Mouse (Mus musculus): ENCODE measurements around the gene Ckap5. TPM values are rescaled to one million over a fixed set of nuclear protein-coding genes. Genes with fewer than 3 reads are reported as not detected.

Gene Ckap5
- polyA plus RNA-seq, 1 experiment from 2014 or later, result 101 TPM

GRCm38 (mm10) chr2:91498093-91498719 lies 28.4 kb upstream of the Ckap5 start:
- no peaks in the 10 kb centered on the region for H3K36me3 ChIP-seq (ENCODE audit: control insufficient read depth, insufficient read depth, low read length)
- no peak overlapping the region for H3K4me3 ChIP-seq (ENCODE audit: low read length)
- H3K9ac ChIP-seq (ENCODE audit: low read depth, low read length), result no peak overlapping the region
- no peak overlapping the region for H3K27ac ChIP-seq (ENCODE audit: low read depth, low read length)
- WGBS, result 98% methylated on average over 8 of the region's 8 CpGs
- no peaks in the 10 kb centered on the region for H3K9me3 ChIP-seq (ENCODE audit: control insufficient read depth, low read length)
- H3K4me2 ChIP-seq (ENCODE audit: low read length), result no peak overlapping the region
- ATAC-seq, result no peak
- H3K27me3 ChIP-seq (replicated peaks; ENCODE audit: control insufficient read depth, insufficient read depth, low read length), result no peaks in the 10 kb centered on the region
- H3K4me1 ChIP-seq (ENCODE audit: control insufficient read depth, insufficient read depth, low read depth, low read length), result no peaks in the 10 kb centered on the region

- Histone ChIP-seq H3K36me3 (ENCODE audit: control insufficient read depth, insufficient read depth, low read length) (no peaks in the 10 kb centered on the region), H3K27ac (ENCODE audit: low read depth, low read length) (no peak overlapping the region), H3K27me3 (replicated peaks; ENCODE audit: control insufficient read depth, insufficient read depth, low read length) (no peaks in the 10 kb centered on the region), H3K9ac (ENCODE audit: low read depth, low read length) (no peak overlapping the region), H3K9me3 (ENCODE audit: control insufficient read depth, low read length) (no peaks in the 10 kb centered on the region), H3K4me2 (ENCODE audit: low read length) (no peak overlapping the region), H3K4me1 (ENCODE audit: control insufficient read depth, insufficient read depth, low read depth, low read length) (no peaks in the 10 kb centered on the region), H3K4me3 (ENCODE audit: low read length) (no peak overlapping the region)
- no peak for ATAC-seq
- WGBS, result 93% methylated on average over 8 of the region's 8 CpGs
These were observed 18.5 kb upstream of the Ckap5 start for GRCm38 (mm10) chr2:91508076-91508475.

- no peak overlapping the region for H3K9ac ChIP-seq (ENCODE audit: low read depth, low read length)
- no peak overlapping the region for H3K27ac ChIP-seq (ENCODE audit: low read depth, low read length)
- H3K9me3 ChIP-seq (ENCODE audit: control insufficient read depth, low read length), result no peaks in the 10 kb centered on the region
- H3K36me3 ChIP-seq (ENCODE audit: control insufficient read depth, insufficient read depth, low read length), result no peaks in the 10 kb centered on the region
- 9% methylated on average over 2 of the region's 2 CpGs for WGBS
- H3K4me1 ChIP-seq (ENCODE audit: control insufficient read depth, insufficient read depth, low read depth, low read length), result no peaks in the 10 kb centered on the region
- no peaks in the 10 kb centered on the region for H3K27me3 ChIP-seq (replicated peaks; ENCODE audit: control insufficient read depth, insufficient read depth, low read length)
- H3K4me2 ChIP-seq (ENCODE audit: low read length), result no peak overlapping the region
- no peak for ATAC-seq
- no peak overlapping the region for H3K4me3 ChIP-seq (ENCODE audit: low read length)
These were observed 9.4 kb upstream of the Ckap5 start for GRCm38 (mm10) chr2:91517186-91517585.

GRCm38 (mm10) chr2:91527147-91527486 lies 555 bp downstream of the Ckap5 start:
- Histone ChIP-seq H3K9me3 (ENCODE audit: control insufficient read depth, low read length) (no peaks in the 10 kb centered on the region), H3K4me2 (ENCODE audit: low read length) (peak overlapping the region; percentile 57), H3K27me3 (replicated peaks; ENCODE audit: control insufficient read depth, insufficient read depth, low read length) (no peaks in the 10 kb centered on the region), H3K36me3 (ENCODE audit: control insufficient read depth, insufficient read depth, low read length) (no peaks in the 10 kb centered on the region), H3K9ac (ENCODE audit: low read depth, low read length) (peak overlapping the region; percentile 88), H3K4me1 (ENCODE audit: control insufficient read depth, insufficient read depth, low read depth, low read length) (peaks cover 4% of the 10 kb centered on the region; the same call in 1 of the 2 replicates), H3K27ac (ENCODE audit: low read depth, low read length) (peak overlapping the region; percentile 82), H3K4me3 (ENCODE audit: low read length) (peak overlapping the region; percentile 81)
- ATAC-seq, result no peak; the same call in none of the 2 replicates
- under 1% methylated on average over 15 of the region's 15 CpGs for WGBS

GRCm38 (mm10) chr2:91537588-91538205 lies 11.1 kb downstream of the Ckap5 start:
- no peaks in the 10 kb centered on the region; the same call in 1 of the 2 replicates for H3K36me3 ChIP-seq (ENCODE audit: control insufficient read depth, insufficient read depth, low read length)
- H3K4me2 ChIP-seq (ENCODE audit: low read length), result peak overlapping the region; percentile 60
- 2% methylated on average over 17 of the region's 17 CpGs for WGBS
- peaks cover 10% of the 10 kb centered on the region for H3K4me1 ChIP-seq (ENCODE audit: control insufficient read depth, insufficient read depth, low read depth, low read length)
- peak; percentile 86 for ATAC-seq
- H3K27ac ChIP-seq (ENCODE audit: low read depth, low read length), result 0 out of 2 replicates have a peak overlapping the region, but pooled peaks have one; percentile 9
- peak overlapping the region; percentile 33 for H3K9ac ChIP-seq (ENCODE audit: low read depth, low read length)
- peak overlapping the region; percentile 37 for H3K4me3 ChIP-seq (ENCODE audit: low read length)
- no peaks in the 10 kb centered on the region for H3K9me3 ChIP-seq (ENCODE audit: control insufficient read depth, low read length)
- H3K27me3 ChIP-seq (replicated peaks; ENCODE audit: control insufficient read depth, insufficient read depth, low read length), result no peaks in the 10 kb centered on the region

GRCm38 (mm10) chr2:91568125-91568524 lies 41.6 kb downstream of the Ckap5 start:
- Histone ChIP-seq H3K4me1 (ENCODE audit: control insufficient read depth, insufficient read depth, low read depth, low read length) (no peaks in the 10 kb centered on the region), H3K9me3 (ENCODE audit: control insufficient read depth, low read length) (no peaks in the 10 kb centered on the region), H3K9ac (ENCODE audit: low read depth, low read length) (no peak overlapping the region), H3K4me2 (ENCODE audit: low read length) (no peak overlapping the region), H3K27ac (ENCODE audit: low read depth, low read length) (no peak overlapping the region), H3K36me3 (ENCODE audit: control insufficient read depth, insufficient read depth, low read length) (peaks cover 30% of the 10 kb centered on the region), H3K4me3 (ENCODE audit: low read length) (no peak overlapping the region), H3K27me3 (replicated peaks; ENCODE audit: control insufficient read depth, insufficient read depth, low read length) (no peaks in the 10 kb centered on the region)
- ATAC-seq, result no peak
- WGBS, result 96% methylated on average over 2 of the region's 2 CpGs

GRCm38 (mm10) chr2:91580894-91581293 lies 54.3 kb downstream of the Ckap5 start:
- no peak overlapping the region for H3K9ac ChIP-seq (ENCODE audit: low read depth, low read length)
- ATAC-seq, result peak; percentile 64
- H3K4me1 ChIP-seq (ENCODE audit: control insufficient read depth, insufficient read depth, low read depth, low read length), result no peaks in the 10 kb centered on the region
- no peak overlapping the region for H3K4me2 ChIP-seq (ENCODE audit: low read length)
- H3K9me3 ChIP-seq (ENCODE audit: control insufficient read depth, low read length), result no peaks in the 10 kb centered on the region
- H3K36me3 ChIP-seq (ENCODE audit: control insufficient read depth, insufficient read depth, low read length), result peaks cover 28% of the 10 kb centered on the region
- H3K4me3 ChIP-seq (ENCODE audit: low read length), result no peak overlapping the region
- 72% methylated on average over 1 of the region's 1 CpGs for WGBS
- no peak overlapping the region for H3K27ac ChIP-seq (ENCODE audit: low read depth, low read length)
- H3K27me3 ChIP-seq (replicated peaks; ENCODE audit: control insufficient read depth, insufficient read depth, low read length), result no peaks in the 10 kb centered on the region

- H3K4me3 ChIP-seq (ENCODE audit: low read length), result no peak overlapping the region
- no peak overlapping the region for H3K9ac ChIP-seq (ENCODE audit: low read depth, low read length)
- 91% methylated on average over 1 of the region's 1 CpGs for WGBS
- no peak overlapping the region for H3K27ac ChIP-seq (ENCODE audit: low read depth, low read length)
- no peak for ATAC-seq
- H3K27me3 ChIP-seq (replicated peaks; ENCODE audit: control insufficient read depth, insufficient read depth, low read length), result no peaks in the 10 kb centered on the region
- peaks cover 28% of the 10 kb centered on the region for H3K36me3 ChIP-seq (ENCODE audit: control insufficient read depth, insufficient read depth, low read length)
- H3K4me2 ChIP-seq (ENCODE audit: low read length), result no peak overlapping the region
- no peaks in the 10 kb centered on the region for H3K4me1 ChIP-seq (ENCODE audit: control insufficient read depth, insufficient read depth, low read depth, low read length)
- H3K9me3 ChIP-seq (ENCODE audit: control insufficient read depth, low read length), result no peaks in the 10 kb centered on the region
These were observed 59.7 kb downstream of the Ckap5 start for GRCm38 (mm10) chr2:91586242-91586641.

- ATAC-seq, result no peak
- Histone ChIP-seq H3K27ac (ENCODE audit: low read depth, low read length) (no peak overlapping the region), H3K36me3 (ENCODE audit: control insufficient read depth, insufficient read depth, low read length) (peaks cover 44% of the 10 kb centered on the region), H3K4me3 (ENCODE audit: low read length) (no peak overlapping the region), H3K27me3 (replicated peaks; ENCODE audit: control insufficient read depth, insufficient read depth, low read length) (no peaks in the 10 kb centered on the region), H3K9ac (ENCODE audit: low read depth, low read length) (no peak overlapping the region), H3K9me3 (ENCODE audit: control insufficient read depth, low read length) (no peaks in the 10 kb centered on the region), H3K4me1 (ENCODE audit: control insufficient read depth, insufficient read depth, low read depth, low read length) (no peaks in the 10 kb centered on the region), H3K4me2 (ENCODE audit: low read length) (no peak overlapping the region)
- 94% methylated on average over 4 of the region's 4 CpGs for WGBS
These were observed 73.9 kb downstream of the Ckap5 start for GRCm38 (mm10) chr2:91600475-91600874.

Data from hindbrain, embryonic 16.5 days (tissue).